Mouse (Mus musculus): ENCODE data around the gene Rspo3.

DNA sequence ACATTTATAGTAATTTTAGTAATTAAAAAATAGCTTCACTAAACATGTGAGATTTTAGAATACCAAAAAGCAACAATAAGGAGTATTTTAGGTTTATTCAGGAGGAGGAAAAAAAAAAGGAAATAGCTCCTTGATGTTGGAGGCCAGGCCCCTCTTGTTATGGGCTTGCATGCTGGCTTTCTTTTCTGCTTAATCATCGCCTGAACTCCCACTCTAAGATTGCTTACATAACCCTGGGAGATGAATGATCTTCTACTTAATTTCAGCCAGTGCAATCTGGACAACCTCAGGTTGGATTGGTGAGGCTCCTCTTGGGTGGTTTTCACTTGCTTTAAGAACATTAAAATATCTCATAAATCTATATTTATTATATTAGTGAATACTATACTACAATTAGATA is 54.7 kb downstream of the Rspo3 start:
- TF ChIP-seq CTCF (IDR thresholded peaks at IDR 0.05), result no peak
- TF ChIP-seq EP300 (IDR thresholded peaks at IDR 0.05), result no peak
